Mouse (Mus musculus): ENCODE measurements at regions not wholly inside any gene's neighbourhood (a gene's known extent, or its start where the extent isn't known, plus 50 kb on each side); places are given as distances from the start of the nearest gene placed in this dataset.

DNA sequence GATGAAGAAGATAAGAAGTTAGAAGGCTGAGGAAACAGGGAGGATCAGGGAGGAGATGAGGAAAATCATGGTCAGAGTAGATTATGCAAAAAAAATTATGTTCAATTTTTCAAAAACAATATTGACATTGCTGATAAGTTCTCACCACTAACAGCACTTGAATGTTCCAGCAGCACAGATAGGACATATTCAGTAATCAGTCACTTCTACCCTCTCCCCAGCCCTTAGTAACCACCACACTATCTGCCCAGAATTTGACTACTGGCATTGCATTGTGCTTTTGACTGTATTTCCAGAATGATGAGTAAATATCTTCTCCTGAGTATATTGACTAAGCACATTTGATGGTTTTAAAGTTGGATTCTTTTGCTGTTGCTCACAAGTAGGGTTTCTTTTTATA lies 140.5 kb downstream of the Cdca7 start:
- DNase-seq: no peak

DNA sequence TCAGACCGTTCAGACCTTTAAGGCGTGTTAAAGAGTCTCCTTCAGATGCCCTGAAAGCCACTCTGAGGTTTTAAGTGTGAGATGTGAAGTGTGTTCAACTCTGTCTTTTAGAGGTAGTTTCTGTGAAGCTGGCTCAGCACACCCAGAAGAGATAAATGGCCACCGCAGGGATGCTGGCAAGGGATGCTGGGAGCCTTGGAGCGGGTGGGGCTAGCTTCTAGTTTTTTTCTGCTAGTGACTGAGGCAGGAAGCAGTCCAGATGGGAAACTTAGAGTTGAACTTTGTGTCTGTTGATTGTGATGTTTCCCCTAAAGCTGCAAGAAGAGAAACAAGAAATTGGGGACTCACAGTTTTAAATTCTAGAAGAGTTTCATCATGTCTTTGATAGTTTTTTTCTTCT lies 143.5 kb downstream of the Cdca7 start:
- DNase-seq: peak; percentile 92

DNA sequence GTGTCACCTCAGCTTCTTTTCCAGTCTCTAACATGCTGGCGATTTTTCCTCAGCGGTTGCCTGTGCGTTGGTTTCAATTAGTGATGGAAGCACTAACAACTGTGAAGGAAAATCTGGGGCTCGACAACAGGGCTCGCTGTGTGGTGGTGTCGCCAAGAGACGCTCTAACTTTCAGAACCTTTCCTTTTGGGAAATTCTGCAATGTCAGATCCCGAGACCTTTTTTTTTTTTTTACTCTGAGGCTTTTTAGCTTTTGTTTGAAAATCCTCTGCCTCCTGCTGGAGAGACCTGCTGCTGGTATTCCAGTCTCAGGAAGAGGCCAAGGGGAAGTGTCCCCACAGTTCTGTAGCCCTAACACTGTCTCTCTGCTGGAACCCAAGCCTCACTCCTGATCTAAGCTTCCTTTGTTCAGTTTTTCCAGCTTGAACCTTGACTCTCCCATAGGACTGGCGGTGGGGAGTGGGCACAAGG lies 144.3 kb downstream of the Cdca7 start:
- no peak for DNase-seq

DNA sequence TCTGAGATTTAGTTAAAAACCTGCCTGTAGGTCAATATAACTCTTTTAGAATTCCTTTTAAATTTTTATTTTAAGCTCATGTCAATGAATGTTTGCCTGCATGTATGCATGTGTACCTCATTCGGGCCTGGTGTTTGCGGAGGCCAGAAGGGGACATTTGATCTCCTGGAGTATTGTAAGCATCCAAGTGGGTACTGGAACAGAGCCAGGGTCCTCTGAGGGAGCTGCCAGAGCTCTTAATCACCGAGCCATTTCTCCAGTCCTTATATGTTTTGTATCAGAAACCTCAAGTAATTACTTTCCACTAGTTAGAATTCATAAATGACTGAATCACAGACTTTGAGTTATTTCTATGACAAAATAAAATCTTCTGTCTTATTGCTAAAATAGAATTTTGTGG lies 152.0 kb downstream of the Cdca7 start:
- no peak for DNase-seq

DNA sequence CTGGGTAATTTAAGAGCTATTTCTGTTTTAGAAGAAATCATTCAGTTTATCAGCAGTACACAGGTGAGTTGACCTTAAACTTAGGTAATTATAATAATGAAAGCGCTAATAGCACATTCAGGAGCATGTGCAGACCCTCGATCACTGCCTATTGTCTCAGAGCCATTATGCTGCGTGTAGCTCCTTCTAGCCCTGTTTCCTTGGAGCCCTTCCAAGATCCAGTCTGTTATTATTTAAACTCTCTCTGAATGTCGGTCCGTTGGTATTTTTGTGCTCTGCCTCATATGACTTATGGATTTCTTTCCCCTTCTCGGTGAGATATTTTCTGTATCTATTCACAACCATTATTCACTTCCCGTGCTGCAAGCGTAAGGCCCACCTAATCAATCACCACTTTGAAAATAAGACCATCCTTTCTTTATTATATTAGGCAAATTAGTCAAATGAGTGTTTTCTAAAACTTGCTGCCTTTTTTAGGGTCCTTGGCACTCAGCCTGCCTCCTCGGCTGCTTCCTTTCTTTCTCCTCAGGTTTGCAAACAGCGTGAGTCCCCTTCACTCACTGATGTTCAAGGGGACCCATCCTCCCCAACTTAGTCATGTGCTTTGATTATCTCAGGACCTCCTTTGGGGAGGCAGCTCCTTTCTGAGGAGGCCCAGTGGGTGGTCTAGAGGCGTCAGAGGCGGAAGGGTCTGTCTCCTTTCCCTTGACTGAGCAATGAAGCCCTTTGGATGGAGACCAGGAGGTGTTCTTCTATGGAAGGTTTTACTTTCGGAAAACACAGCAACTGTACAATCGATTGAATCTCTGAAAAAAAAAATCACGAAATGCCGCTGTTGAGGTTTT lies 152.9 kb downstream of the Cdca7 start:
- DNase-seq: no peak

DNA sequence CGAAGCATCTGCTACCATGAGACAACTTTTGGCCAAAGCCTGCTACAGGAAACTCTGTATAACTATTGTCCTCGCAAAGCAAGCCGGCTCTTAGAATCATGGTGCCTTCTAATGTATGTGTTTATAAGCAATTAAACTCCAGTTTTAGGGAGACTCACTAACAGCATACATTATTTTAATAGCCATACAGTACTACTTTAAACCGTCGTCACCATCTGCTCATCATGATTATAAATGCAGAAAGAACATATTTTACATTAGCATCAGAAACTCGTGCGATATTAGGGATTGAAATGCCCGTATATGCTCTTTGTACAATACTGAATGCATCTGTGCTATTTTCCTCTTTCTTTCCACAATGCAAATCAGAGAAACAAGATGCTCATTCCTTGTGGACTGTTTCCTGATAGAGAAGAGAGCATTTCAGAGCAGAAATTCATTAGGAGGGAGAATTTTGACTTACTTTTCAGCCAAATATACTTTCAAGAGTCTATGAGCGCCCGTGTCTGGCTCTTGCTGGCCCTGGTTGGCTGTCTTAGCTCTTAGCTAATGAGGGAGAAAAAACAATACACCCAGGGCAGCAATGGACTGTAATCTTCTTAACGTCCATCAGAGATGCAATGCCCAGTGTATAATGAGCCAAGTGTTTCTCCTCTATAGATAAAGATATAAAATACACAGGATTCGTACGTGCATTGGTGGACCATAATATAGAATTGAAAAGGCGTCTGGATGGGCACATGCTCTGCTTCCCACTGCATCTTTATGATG lies 153.9 kb downstream of the Cdca7 start:
- DNase-seq: no peak

DNA sequence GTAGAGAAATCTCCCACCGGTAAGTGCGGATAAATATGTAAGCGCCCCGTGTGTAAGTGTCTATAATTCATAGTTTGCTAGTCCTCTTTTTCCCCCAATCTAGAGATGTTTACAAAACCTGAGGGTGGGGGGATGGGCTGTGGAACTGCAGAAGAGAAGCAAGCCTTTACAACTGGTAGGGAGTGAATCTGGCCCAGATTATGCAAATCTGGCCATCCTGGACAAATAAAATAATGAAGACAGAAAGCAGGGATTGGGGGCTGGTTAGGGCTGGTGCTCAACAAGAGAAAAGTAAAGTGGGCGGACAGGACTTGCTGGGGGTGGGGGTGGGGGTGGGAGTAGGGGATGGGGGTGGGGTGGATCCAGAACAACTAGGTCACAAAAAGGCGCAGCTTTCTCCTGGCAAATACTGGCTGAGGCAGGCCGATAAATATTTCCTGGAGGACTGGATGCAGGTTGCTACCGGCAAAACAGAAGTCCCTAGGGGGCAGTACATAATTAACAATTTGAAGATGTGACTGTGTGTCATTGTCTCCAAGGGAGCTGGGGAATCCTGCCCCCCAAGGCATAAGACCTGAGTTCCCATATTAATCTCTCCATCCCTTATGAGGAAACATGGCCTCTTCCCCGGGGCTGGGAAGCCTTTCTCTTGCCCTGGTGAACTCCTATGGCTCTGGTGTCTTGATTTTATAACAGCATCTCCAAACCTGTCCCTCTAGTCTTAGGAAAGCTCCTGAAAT lies 162.1 kb downstream of the Cdca7 start:
- DNase-seq: peak; percentile 69

DNA sequence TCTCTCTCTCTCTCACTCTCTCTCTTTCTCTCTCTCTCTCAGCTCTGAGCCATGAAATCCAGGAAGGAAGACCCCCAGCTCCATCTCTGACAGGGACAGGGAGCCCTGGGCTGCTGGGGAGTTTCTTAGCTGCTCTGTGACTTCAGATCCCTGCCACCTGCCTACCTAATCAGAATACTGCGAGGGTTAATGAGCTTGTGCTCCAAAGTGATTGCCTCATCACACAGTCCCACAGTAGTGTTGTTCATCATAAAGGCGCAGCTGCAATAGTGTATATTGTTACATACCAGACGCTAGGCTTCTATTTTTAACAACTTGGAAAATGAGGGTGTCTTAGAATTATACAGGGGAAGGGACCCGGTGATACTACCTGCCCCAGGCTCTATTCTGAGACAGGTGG lies 163.1 kb downstream of the Cdca7 start:
- DNase-seq: peak; percentile 24

DNA sequence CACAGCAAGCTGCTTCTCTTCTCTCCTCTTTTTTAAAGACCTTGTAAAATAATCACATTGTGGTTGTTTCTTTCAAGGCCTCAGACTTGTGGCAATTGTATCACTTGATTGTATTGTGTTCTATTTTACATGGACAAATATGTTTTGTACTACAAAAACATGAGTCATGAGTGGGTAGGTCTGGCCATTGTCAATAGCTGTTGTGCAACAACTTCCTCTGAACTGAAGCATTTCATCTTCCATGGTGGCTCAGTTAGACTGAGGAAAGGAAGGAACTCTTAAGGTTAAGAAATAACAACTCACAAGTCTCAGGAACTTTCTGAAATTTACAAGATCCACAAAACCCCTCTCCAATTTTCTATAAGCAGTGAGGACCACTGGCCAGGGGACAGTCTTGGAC lies 165.3 kb downstream of the Cdca7 start:
- peak; percentile 2 for DNase-seq

DNA sequence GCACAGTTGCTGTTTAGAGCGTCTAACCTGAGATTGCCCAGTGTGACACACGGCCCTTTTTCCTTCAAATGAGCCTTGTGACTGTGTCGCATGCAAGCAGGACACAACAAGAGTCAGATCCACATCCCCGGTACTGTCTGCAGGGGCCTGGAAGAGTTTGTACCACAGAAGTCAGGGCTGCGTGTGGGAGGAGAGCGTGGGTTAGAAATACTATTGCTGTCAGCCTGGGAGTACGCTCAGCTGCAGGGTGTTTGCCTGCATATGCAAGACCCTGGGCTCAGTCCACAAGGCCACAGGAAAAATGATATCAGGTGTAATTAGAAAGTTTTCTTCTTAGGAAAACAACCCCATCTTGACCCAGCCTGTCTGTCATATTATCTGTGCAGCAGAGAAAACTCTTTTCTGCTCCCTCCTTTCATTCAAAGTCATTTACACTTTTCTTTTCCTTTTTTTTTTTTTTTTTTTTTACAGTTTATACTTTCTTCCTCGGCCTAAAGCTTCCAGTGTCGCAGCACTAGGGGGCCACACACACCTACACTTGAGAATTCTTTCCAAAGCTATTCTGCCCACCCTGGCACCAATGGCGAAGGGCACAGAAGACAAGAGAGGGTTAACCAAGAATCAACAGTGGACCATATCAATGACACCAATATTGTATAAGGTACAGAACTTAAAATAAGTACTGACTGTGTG lies 168.3 kb downstream of the Cdca7 start:
- peak; percentile 76 for DNase-seq

DNA sequence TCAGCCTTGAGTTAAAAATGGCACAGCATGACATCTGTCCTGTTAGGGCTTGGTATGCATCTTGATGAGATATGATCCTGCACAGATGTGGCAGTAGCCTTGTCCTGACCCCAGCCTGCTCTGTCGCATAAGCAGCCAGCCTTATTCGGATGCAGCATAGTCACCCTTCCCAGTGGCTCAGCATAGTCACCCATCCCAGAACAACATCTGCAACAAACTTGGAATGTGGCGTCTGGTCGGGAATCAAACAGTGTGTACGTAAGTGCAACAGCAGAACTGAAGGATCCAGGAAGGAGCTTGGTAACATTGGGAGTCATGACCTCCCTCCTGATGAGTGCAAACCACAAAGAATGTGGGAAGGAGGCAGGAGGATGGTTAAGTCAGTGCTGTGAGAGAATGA lies 171.7 kb downstream of the Cdca7 start:
- DNase-seq: peak; percentile 87

DNA sequence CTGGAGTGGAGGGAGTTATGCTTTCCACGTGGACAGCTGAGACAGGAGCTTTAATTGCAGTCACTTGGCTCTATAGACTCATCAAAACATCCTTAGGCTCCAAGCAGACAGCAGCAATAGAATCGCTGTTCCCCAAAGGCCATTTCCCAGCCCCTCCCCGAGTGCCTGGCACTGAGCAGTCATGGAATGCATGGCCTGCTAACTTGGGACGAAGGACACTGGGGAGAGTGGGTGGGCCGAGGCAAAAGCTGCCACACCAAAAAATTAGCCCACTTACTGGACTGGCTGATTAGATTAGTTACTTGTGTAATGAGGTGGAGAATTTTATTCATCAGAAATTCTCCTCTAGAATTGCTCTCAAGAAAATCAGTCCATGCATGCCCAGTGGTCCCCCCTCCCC lies 172.3 kb downstream of the Cdca7 start:
- peak; percentile 85 for DNase-seq

DNA sequence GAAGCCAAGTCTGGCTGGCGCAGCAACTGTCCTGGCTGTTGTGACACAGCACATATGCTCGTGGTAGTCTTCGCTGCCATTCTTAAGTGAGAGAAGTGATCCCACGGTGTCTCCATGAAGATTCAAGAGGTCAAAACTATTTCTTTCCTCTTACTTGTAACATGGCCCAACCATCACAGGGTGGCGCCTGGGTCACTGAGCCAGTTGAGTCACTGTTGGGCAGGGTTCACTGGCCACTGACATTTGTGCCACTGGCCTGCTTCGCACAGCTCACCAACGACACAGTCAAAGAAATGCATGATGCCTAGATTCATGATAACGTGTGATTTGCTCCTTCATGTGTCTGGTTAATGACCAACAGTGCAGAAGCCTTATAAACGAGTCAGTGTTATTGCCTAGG lies 179.9 kb downstream of the Cdca7 start:
- DNase-seq: peak; percentile 70

DNA sequence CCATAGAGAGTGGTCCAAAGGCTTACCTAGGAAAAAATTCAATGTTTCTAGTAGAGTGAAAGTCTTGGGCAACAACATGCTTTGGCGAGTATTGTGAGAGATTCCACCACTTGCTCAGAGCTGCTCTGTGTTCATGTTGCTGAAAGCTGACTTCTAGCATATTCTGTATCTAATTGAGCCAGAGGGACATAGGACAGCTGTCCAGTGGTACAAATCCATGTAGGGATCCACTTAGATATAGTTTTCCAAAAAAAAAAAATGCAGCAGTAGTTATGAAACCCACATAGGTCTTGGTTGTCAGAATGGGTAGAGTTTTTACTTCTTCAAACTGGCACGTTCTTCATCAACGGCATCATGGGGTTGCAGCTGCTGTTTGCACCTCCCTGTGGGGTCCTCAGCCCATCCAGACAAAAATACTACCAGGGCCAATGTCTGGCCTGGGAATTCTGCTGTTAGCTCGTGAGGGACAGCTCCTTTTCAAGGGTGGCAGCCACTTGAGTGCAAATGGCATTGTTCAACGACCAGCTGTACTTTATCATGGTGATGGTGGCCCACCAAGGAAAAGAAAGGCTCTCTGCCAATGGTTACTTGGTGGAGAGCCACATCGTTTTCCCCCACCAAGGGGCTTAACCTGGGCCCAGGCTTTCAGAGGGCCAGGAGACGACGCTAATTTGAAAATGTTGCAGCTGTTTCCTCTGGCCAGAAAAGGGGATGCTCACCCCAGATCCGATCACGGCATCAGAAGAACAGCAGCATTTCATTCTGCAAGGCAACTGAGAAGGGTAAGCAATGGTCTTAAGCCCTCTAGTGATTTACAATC lies 181.4 kb downstream of the Cdca7 start:
- peak; percentile 91 for DNase-seq

DNA sequence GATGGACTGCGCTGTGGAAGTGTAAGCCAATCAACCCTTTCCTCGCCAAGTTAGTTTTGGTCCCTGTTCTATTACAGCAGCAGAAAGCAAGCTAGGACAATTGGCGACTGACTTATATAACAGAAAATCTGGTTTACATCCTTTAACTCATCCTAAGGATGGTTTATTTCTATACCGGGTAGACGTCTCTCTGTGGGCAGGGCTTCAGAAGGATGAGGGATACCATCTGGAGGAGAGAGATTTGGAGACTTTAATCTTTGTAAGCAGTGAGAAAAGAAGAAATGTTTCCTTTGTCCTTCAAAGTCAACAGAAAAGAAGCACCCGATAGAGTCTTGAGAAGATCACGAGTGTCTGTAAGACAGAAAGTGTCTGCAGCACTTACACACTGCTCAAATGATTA lies 186.4 kb downstream of the Cdca7 start:
- peak; percentile 29 for DNase-seq

DNA sequence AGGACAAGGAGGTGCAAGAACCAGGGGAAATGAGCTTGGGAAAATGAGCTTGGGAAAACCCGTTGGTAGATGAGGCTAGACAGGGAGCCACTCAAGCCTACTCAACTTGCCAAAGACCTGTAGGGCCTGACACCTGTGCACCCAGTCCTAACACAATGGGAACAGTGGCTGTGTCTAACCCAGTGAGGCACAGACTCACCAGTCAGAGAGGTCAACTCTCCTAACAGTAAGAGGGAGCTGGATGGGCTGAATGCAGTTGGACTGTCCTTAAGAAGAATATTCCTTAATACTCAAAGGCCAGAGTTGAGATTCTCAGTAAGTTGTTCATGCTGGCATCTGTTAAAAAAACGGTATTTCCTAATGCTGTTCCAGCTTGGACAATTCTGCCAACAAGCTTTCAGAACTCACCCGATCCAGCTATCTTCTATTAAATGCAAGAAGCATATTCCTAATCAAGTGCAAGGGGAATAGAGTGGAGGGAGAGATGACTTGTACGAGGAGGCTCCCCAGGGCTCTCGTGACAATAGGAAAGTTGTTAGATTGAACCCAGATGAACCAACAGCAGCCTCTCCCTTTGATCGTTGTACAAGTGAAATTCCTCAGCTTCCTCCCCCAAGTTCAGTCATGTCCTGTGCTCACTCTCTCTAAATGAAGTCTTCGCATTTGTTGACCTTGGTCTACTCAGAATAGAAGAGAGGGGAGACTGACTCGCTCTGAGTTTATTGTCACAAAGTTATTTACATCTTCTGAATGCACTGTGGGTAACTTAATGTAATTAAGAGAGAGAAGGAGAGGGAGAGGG lies 187.2 kb downstream of the Cdca7 start:
- peak; percentile 74 for DNase-seq

DNA sequence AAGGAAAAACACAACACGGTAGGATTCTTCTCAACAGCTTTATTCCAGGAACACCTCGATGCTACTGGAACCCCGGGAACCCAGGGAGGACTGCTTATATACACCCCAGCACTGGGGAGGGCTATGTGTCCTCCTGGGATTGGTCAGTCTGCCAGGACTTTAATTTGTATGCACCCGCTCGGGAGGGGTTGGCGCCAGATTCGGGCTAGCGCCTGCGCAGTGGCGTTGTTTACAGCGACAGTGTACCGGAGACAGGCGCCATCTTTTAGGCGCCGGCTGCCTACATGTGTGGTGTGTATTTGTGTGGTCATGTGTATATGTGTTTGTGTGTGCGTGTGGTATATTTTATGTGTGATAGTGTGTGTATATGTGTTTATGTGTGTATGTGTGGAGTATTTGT lies 191.4 kb downstream of the Cdca7 start:
- DNase-seq: peak; percentile 78

DNA sequence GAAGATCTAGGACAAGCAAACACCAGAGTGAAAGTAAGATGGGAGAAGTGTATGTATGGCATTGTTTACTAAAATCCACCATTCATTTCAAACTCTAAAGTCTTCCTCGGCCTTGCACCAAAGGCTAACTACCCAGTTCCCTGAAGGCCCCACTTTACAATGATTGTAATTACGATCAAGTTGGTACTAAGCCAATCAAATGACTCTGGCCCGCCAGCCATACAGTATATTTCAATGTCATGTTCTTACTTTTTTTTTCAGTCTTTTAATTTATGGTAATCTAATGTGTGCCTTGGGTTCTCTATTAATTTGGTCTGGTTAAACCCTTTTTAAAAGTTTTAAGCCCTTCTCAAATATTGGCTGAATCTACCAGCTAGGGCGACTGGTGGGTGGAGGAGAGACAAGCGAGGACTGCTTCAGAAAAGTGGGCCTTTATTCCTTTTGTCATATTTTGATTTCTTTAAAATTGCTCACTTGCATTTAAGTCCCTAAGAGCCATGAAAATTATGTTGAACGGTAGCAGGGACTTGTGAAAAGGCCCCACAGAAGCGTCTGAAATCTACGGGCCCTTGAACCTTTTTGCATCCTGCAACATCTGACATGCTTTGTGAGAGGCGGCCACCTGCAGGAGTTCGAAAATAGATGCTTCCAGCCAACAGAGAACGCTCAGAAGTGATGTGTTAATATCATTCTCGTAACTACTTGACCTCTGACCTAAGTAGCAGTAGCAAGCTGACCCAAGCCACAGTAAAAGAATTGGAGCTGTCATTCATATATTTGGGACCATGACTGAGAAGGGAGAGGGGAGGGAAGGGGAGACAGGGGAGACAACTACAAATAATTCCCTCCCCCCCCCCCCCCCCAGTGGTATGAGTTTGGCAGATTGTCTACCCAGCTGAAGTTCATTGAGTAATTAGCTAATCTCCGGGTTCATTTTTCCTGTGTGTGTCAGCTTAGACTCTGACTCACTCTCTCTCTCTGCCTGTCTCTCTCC lies 197.2 kb downstream of the Cdca7 start:
- DNase-seq: peak; percentile 90

DNA sequence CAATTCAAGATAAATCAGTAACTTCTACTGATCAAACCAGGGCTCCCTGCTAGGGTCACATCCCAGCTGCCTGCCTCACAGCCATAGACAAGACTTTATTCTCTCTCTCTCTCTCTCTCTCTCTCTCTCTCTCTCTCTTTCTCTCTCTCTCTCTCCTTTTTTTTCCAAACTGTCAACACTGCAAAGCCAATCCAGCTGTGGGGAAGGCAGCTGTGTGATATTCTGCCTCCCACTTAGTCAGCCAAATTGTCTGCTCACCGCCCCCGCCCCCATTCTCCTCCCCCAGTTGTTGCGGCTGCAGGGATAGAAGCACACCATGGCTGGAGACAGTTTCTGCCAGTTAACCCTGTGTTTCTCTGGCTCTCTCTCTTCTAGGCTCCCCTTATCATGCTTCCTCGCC lies 198.3 kb downstream of the Cdca7 start:
- DNase-seq: peak; percentile 98
